Mouse (Mus musculus) heart, postnatal 0 days (tissue): Measurements from ENCODE around the gene Gm10273.

Source experiments
- CTCF ChIP-seq: IDR thresholded peaks from 2 replicates; pipeline ENCODE4 v1.5.1; 2016; ENCODE audit warnings: antibody characterized with exemption, control low read depth, low read depth
- EP300 ChIP-seq: IDR thresholded peaks from 2 replicates; pipeline ENCODE4 v1.6.1; 2016; ENCODE audit warnings: antibody characterized with exemption, low read depth

DNA sequence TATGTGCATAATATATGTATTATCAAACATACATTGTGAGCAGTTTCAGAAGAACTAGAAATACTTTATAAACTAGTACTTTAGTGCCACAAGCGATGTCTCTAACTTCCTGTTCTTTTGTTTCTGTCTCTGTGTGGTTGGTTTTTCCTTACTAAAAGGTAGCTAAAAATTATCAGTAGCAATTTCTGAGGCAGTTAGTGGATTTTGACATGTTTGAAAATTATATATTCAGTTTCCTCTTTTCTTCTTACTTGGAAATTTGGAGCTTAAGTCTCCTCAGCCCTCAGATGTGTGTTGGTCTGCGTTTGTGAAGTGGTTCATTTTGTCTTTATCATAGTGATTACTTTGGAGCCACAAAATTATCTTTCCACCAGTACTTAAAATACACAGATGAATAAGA is 45.9 kb upstream of the Gm10273 start:
- TF ChIP-seq CTCF = no peak
- no peak for TF ChIP-seq EP300
